Mouse (Mus musculus): ENCODE results near the gene Mllt11.

Gene Mllt11

DNA sequence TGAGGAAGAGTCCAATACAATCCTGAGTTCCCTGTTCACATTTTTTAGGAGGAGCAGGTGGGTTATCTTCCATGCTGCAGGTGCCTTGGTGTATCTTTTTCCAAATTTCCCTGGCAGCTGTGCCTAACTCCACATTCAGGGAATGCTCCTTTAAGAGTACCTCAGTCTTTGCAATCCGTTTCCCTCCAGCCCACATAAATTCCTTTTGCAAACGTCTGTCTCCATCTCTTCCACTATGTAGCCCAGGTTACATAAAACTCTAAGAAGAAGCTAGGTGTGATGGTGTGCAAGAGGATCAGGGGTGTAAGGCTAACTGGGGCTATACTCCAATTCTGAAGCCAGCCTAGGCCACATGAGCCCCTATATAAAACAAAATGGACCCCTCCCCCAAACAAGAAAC is 11.1 kb upstream of the Mllt11 start:
- DNase-seq, result no peak

GRCm38 (mm10) chr3:95241498-95241897 is 9.5 kb upstream of the Mllt11 start, which contains the start of gene Gm128:
Gene Gm128 (minus strand): TSS chr3:95241598.
- DNase-seq, result no peak

DNA sequence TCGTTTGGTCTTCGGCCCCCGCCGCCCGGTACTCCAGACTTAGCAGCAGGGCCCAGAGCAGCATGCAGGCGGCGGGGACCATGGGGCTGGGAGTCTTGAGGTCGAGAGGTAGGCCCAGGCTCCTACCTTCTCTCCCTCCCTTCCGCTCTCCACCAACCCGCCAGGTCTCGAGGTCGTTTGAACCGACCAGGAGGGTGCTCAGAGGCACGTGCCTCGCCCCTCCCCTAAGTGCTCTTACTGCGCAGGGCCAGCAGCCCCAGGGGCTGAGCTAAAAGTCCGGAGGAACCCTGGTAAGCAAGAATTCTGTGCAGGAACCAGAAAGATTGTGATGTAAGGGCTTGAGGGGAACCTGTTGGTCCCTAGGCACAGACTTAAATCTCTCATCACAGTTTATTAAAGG is 8.9 kb upstream of the Mllt11 start:
- DNase-seq, result no peak

GRCm38 (mm10) chr3:95239971-95240370 is 8.0 kb upstream of the Mllt11 start:
- DNase-seq, result no peak

- no peak for DNase-seq
Measured at GRCm38 (mm10) chr3:95239022-95239421, 7.1 kb upstream of the Mllt11 start.

DNA sequence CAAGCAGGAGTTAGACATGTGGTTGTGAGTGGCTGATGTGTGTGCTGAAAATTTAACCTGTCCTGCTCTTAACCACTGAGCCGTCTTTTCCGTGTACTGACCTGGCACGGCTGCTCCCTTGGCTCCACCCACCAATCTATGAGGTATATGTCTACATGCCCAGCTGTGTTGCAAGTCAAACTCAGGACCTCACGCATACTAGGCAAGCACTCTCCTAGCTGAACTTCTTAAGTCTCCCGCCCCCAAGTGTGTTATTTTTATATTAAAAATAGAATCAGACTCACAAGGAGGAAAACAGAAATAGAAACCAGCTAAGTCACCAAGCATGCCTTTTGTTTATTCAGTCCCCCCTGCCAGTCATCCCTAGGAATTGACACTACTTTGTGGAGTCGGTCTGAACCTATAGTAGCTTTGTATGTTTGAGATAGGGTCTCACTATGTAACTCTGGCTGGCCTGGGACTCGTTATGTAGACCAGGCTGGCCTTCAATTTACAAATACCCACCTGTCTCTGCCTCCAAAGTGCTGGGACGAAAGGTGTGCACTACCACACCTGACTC is 5.6 kb upstream of the Mllt11 start:
- DNase-seq, result no peak

DNA sequence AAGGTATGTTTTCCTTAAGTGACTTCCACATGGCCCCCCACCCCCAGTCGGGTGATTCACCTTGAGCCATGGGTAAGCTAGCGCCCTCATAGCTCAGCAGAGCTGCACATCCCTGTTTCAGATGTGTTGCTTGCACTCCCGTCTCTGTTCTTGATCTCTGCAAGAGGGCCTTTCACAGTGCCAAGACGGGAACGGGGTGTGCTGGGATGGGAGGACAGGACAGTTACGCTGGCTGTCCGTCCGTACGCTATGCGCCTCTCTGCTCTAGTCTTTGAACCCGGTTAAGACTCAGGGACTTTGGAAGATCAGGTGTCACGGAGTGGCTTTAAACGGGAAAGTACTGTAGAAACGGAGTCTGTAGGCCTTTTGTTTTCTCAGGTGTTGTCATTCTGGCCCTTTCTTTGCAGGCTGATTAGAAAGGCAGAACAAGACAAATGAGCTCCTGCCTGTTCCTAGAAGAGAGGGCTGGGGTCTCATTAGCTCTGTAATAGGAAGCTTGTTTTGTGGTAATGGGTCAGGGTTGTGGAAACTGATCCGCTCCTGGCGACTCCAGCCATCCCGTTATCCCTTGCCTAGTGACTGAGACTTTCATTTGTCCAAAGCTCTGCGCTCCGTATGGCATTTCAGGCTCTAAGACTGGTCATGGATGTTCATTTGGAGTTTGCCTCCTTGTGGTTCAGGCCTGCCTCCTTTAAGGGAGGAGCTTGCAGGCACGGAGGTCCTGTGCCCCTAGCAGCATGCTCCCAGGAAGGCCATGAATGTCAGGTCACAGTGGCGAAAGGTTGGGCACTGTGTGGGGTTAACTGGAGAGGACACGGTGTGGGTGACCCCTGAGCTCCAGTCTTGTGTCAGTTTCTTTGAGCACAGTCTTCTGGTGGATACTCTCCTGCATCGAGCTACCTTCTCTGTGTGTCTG is 3.7 kb upstream of the Mllt11 start:
- no peak for DNase-seq

GRCm38 (mm10) chr3:95233303-95233980 is 1.5 kb upstream of the Mllt11 start:
- DNase-seq, result no peak

GRCm38 (mm10) chr3:95232771-95233170 is 800 bp upstream of the Mllt11 start:
- no peak for DNase-seq

- DNase-seq, result peak; percentile 25 to 37
Measured at GRCm38 (mm10) chr3:95230495-95231297, 1.3 kb downstream of the Mllt11 start.

GRCm38 (mm10) chr3:95229781-95230494 is 2.0 kb downstream of the Mllt11 start:
- DNase-seq, result peak in 1 of 2 experiments; percentile 48

- DNase-seq, result peak; percentile 44 to 58
Measured at GRCm38 (mm10) chr3:95228894-95229780, 2.8 kb downstream of the Mllt11 start.

GRCm38 (mm10) chr3:95228148-95228893 is 3.6 kb downstream of the Mllt11 start, which contains the start of gene Cdc42se1:
Gene Cdc42se1 (plus strand): TSS chr3:95228732.
- DNase-seq, result peak; percentile 89 to 95

DNA sequence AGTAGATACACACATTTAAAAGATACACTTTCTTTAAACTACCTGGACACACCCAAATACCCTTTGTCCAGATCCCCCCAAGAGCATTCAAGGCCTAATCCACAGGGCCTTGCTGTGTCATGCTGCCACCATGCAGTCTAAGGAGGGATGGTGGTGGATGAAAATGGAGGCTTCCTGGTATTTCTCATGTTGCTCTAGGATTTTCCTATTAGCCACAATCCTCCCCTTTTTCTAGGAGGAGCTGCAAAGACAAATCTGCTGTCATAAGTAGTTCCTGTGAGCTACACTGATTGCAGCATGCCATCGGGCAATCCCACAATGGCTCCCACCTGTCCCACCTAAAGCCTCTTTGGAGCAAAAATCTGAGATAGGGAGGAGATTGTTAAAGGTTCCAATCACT is 4.8 kb downstream of the Mllt11 start:
- no peak for DNase-seq

GRCm38 (mm10) chr3:95224295-95224694 is 7.7 kb downstream of the Mllt11 start:
- no peak for DNase-seq

DNA sequence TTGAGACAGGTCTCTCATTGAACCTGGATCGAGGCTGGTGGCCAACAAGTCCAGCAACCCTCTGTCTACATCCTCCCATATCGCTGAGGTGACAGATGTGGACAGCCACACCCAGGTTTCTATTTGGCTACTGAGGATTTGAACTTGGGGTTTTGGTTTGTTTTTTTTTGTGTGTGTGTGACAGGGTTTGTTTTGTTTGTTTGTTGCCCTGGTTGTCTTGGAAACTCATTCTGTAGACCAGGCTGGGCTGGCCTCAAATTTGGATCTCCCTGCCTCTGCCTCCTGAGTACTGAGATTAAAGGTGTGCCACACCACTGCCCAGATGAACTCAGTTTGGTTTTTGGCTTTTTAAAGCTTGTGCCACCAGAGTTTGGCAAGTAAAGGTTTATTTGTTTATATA is 8.9 kb downstream of the Mllt11 start:
- DNase-seq, result no peak

- DNase-seq, result peak in 1 of 2 experiments; percentile 37
Measured at GRCm38 (mm10) chr3:95218466-95219137, 13.4 kb downstream of the Mllt11 start.

DNA sequence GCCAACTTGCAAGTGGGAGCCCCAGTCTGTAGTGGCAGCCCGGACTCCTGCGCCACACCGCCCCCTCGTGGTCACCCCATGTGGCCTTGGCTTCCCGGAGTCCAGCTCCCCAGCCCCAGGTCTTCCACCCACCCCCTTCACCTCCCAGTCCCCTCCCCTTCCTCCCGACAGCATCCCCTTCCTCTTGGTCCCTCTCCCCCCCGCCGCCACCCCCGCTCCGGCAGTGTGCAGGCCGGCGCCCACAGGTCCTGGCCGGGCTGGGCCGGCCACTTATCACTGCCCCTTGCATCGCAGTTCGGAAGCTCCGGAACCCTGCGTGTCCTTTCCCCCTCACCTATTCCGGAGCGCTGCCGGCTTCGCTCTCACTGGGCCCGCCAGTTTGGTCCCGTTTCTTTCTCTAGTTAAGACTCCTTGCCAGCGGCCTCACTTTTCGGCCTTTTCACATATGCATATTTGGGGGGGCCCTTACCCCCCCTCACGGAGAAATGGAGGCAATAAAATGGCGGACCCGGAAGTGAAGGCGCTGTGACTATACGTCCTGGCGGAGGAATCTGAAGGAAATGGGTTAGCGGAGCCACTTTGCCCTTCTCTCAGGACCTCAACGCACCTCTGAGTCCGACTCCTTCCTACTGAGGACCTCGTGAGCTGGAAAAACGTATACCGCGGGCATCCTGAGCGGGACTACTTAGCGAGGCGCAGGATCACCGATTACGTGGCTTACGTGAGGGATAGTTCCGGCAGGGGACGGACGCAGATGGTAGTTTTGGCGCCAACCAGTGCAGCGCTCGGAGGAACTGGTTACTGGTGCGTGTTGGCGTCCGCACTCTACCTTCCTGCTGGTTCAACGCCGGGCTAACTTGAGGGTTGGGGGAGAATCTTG is 14.5 kb downstream of the Mllt11 start, which contains the start of gene Gabpb2:
Gene Gabpb2, minus strand, starts transcription at position 662 of the 880 bp plus-strand sequence.
- DNase-seq, result peak; percentile 91 to 92

Data from thymus, adult 18-20 months (tissue).